Mouse (Mus musculus): Measurements from ENCODE around the gene Grn.
A peak's percentile ranks its signal among the peaks of the same experiment; 100 is the strongest.
"Not testable (repeated sequence)": the region's sequence is repeated elsewhere in the genome, so short reads cannot be mapped to it uniquely, and the experiment has no call there.

Gene Grn

GRCm38 (mm10) chr11:102430121-102431017, at the start of gene Grn:
Gene Grn, plus strand, starts transcription at chr11:102430315.
- DNase-seq (ENCODE audit: low spot score in 2 of 2): peak; percentile 90 to 96

GRCm38 (mm10) chr11:102381341-102382100, 48.6 kb upstream of the Grn start:
- no peak for DNase-seq (ENCODE audit: low spot score in 2 of 2)

- no peak for DNase-seq (ENCODE audit: low spot score in 2 of 2)
These were observed 47.3 kb upstream of the Grn start for GRCm38 (mm10) chr11:102382794-102383193.

- no peak for DNase-seq (ENCODE audit: low spot score in 2 of 2)
These were observed 46.6 kb upstream of the Grn start for GRCm38 (mm10) chr11:102383365-102384136.

GRCm38 (mm10) chr11:102384418-102384817, 45.7 kb upstream of the Grn start:
- no peak for DNase-seq (ENCODE audit: low spot score in 2 of 2)

GRCm38 (mm10) chr11:102385075-102385474, 45.0 kb upstream of the Grn start:
- no peak for DNase-seq (ENCODE audit: low spot score in 2 of 2)

GRCm38 (mm10) chr11:102386121-102386520, 44.0 kb upstream of the Grn start:
- no peak for DNase-seq (ENCODE audit: low spot score in 2 of 2)

- DNase-seq (ENCODE audit: low spot score in 2 of 2): not testable (repeated sequence)
These were observed 40.7 kb upstream of the Grn start for GRCm38 (mm10) chr11:102389436-102389835.

- DNase-seq (ENCODE audit: low spot score in 2 of 2): no peak
These were observed 37.5 kb upstream of the Grn start for GRCm38 (mm10) chr11:102392441-102393237.

GRCm38 (mm10) chr11:102393238-102393634, 36.9 kb upstream of the Grn start, which contains the start of gene Rundc3a:
Gene Rundc3a, plus strand, starts transcription at chr11:102393403.
- DNase-seq (ENCODE audit: low spot score in 2 of 2): peak; percentile 92 to 94

- no peak for DNase-seq (ENCODE audit: low spot score in 2 of 2)
These were observed 36.2 kb upstream of the Grn start for GRCm38 (mm10) chr11:102393719-102394420.

- no peak for DNase-seq (ENCODE audit: low spot score in 2 of 2)
These were observed 35.5 kb upstream of the Grn start for GRCm38 (mm10) chr11:102394421-102395124.

GRCm38 (mm10) chr11:102395250-102395649, 34.9 kb upstream of the Grn start:
- DNase-seq (ENCODE audit: low spot score in 2 of 2): no peak

- DNase-seq (ENCODE audit: low spot score in 2 of 2): no peak
These were observed 33.9 kb upstream of the Grn start for GRCm38 (mm10) chr11:102396263-102396662.

- DNase-seq (ENCODE audit: low spot score in 2 of 2): peak in 1 of 2 experiments; percentile 68
These were observed 33.4 kb upstream of the Grn start for GRCm38 (mm10) chr11:102396671-102397141.

GRCm38 (mm10) chr11:102398007-102398825, 31.9 kb upstream of the Grn start:
- DNase-seq (ENCODE audit: low spot score in 2 of 2): no peak

- DNase-seq (ENCODE audit: low spot score in 2 of 2): no peak
These were observed 31.0 kb upstream of the Grn start for GRCm38 (mm10) chr11:102399107-102399506.

- DNase-seq (ENCODE audit: low spot score in 2 of 2): no peak
These were observed 30.5 kb upstream of the Grn start for GRCm38 (mm10) chr11:102399610-102400072.

Data from right cerebral cortex, postnatal 36 days (tissue).